Mouse (Mus musculus) hematopoietic stem cell, adult 5-6 weeks (primary cell): ENCODE measurements around the gene Cybc1. TPM values are rescaled to one million over a fixed set of nuclear protein-coding genes. Genes with fewer than 3 reads are reported as not detected.

Experiments
- total RNA-seq: library from RNA; stranded (forward); fragments of 172-1452, 232-1000 nt; gene quantifications from 2 replicates; pipeline ENCODE4 v1.2.3, GENCODE M21; 2017

Cybc1 gene
- total RNA-seq, 1 experiment from 2014 or later: 26.7 TPM

Other genes with a start within 250 kb of the Cybc1 start
- gene Csnk1d, start 238.0 kb downstream of the Cybc1 start, total RNA-seq: 97.6 and 158 TPM in 2 replicates
- gene Cd7, start 189.9 kb downstream of the Cybc1 start, total RNA-seq: 2.5 and 3.2 TPM in 2 replicates
- not detected in 2 replicates for gene Sectm1b, start 165.8 kb downstream of the Cybc1 start, total RNA-seq
- gene Sectm1a, start 148.1 kb downstream of the Cybc1 start, total RNA-seq: 0.50 TPM in 1 of 2 replicates, not detected in the other
- not detected in 2 replicates for gene Tex19.2, start 110.6 kb downstream of the Cybc1 start, total RNA-seq
- not detected in 2 replicates for gene Tex19.1, start 83.2 kb downstream of the Cybc1 start, total RNA-seq
- gene Uts2r, start 69.1 kb downstream of the Cybc1 start, total RNA-seq: not detected in 2 replicates
- gene Hexdc, start 24.9 kb downstream of the Cybc1 start, total RNA-seq: 9.6 and 12.0 TPM in 2 replicates
- gene Ogfod3, start 24.6 kb downstream of the Cybc1 start, total RNA-seq: 3.6 and 10.6 TPM in 2 replicates
- 27.1 and 28.9 TPM in 2 replicates for gene Narf, start 7.9 kb upstream of the Cybc1 start, total RNA-seq
- 20.8 and 34.6 TPM in 2 replicates for gene Foxk2, start 30.7 kb upstream of the Cybc1 start, total RNA-seq
- 54.3 and 62.0 TPM in 2 replicates for gene Wdr45b, start 125.1 kb upstream of the Cybc1 start, total RNA-seq
- 1.4 and 1.5 TPM in 2 replicates for gene Rab40b, start 158.9 kb upstream of the Cybc1 start, total RNA-seq
- gene Fn3krp, start 192.1 kb upstream of the Cybc1 start, total RNA-seq: 14.4 and 26.5 TPM in 2 replicates
- gene Fn3k, start 205.6 kb upstream of the Cybc1 start, total RNA-seq: 1.1 and 1.8 TPM in 2 replicates
- 47.0 and 50.4 TPM in 2 replicates for gene Tbcd, start 222.6 kb upstream of the Cybc1 start, total RNA-seq